Mouse (Mus musculus) liver, postnatal 0 days (tissue): Measurements from ENCODE around the gene Hjurp.

Experiments
- CTCF ChIP-seq: sonication (generic); IDR thresholded peaks from 2 replicates; pipeline ENCODE4 v1.5.1; 2016; ENCODE audit warnings: antibody characterized with exemption, low read depth
- EP300 ChIP-seq: IDR thresholded peaks from 2 replicates; pipeline ENCODE4 v1.6.1; 2016; ENCODE audit warnings: antibody characterized with exemption, low read depth, mild to moderate bottlenecking

GRCm38 (mm10) chr1:88258361-88258760 is 19.1 kb downstream of the Hjurp start:
- TF ChIP-seq CTCF (no peak), EP300 (no peak)
